In the genomic region with DNA sequence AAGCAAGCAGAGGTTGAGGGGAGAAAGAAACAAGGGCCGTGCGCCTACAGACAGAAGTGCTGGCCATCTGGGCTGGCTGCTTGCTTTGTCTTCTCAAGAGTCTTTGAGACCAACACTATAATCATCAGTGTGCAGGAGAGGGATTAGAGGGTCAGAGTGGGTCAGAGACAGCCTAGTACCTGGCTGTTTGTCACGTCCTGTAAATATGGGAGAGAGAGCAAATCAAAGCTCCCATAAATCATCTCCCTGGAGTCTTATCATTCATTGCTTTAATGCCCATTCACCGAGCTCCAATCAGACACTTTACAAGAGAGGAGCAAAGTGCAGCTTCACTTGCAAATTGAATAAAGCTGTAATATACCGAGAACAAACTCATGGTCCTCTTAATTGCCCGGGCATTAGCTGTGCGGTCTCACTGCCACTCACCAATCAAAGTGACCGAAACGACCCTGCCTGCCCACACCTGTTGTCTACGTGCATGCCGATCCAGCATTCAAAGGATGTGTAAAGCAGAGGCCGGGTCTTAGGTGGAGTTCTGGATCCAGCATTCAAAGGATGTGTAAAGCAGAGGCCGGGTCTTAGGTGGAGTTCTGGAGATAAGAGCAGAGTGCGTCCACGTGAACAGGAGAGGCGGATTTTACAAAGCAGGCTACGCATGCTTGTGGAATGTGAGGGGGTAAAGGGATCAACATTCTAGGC, we compare ENCODE assay signal across 19 mouse cellular contexts. TPM values are rescaled to one million over a fixed set of nuclear protein-coding genes. Genes with fewer than 3 reads are reported as not detected.
DNase-seq lines count a peak whose midpoint lies in the region; ATAC-seq and TF ChIP-seq lines count a peak whose summit lies in the region.
"Had no signal": no experiment of that assay in that cellular context is flagged by ENCODE, and none has a peak within 500 bp of the region (broad histone marks: within the 10 kb centered on the region; RNA-seq: fewer than 3 reads in every experiment).

No protein-coding gene starts in this region.

- no peak for ATAC-seq in heart, embryonic 11.5 days (replicated peaks; ENCODE audit: insufficient number of reproducible peaks, low FRiP score, low TSS enrichment)
- ATAC-seq in lung, embryonic 14.5 days (ENCODE audit: insufficient read depth), result peak; percentile 38; the same call in 1 of the 2 replicates
- no peak for ATAC-seq in limb, embryonic 13.5 days (ENCODE audit: low FRiP score, low read depth)
- ATAC-seq: forebrain, embryonic 14.5 days; liver, embryonic 12.5 days had no signal

- no peak overlapping the region for H3K4me3 ChIP-seq in heart, embryonic 11.5 days (ENCODE audit: low read depth, low read length)
- H3K4me3 ChIP-seq in lung, embryonic 14.5 days (ENCODE audit: low read depth, low read length), result no peak overlapping the region
- no peak overlapping the region for H3K4me3 ChIP-seq in limb, embryonic 13.5 days
- H3K4me3 ChIP-seq: erythroblast, embryonic 14.5 days; liver, embryonic 12.5 days had no signal

- H3K36me3 ChIP-seq in heart, embryonic 11.5 days (ENCODE audit: control insufficient read depth, insufficient read depth, low read length), result no peaks in the 10 kb centered on the region
- no peaks in the 10 kb centered on the region for H3K36me3 ChIP-seq in lung, embryonic 14.5 days (ENCODE audit: insufficient read depth)
- H3K36me3 ChIP-seq in limb, embryonic 13.5 days, result no peaks in the 10 kb centered on the region
- H3K36me3 ChIP-seq: liver, embryonic 12.5 days had no signal

- peak overlapping the region; percentile 22; the same call in 1 of the 2 replicates for H3K4me2 ChIP-seq in heart, embryonic 11.5 days
- 0 out of 2 replicates have a peak overlapping the region, but pooled peaks have one; percentile 5 for H3K4me2 ChIP-seq in lung, embryonic 14.5 days
- peak overlapping the region; percentile 35 for H3K4me2 ChIP-seq in limb, embryonic 13.5 days (replicated peaks)
- H3K4me2 ChIP-seq: liver, embryonic 12.5 days had no signal

- peaks cover 12% of the 10 kb centered on the region for H3K4me1 ChIP-seq in heart, embryonic 11.5 days (ENCODE audit: control insufficient read depth, insufficient read depth, low read length)
- no peaks in the 10 kb centered on the region for H3K4me1 ChIP-seq in lung, embryonic 14.5 days (ENCODE audit: insufficient read depth)
- H3K4me1 ChIP-seq in limb, embryonic 13.5 days, result peaks cover 15% of the 10 kb centered on the region

- H3K9me3 ChIP-seq in heart, embryonic 11.5 days (replicated peaks; ENCODE audit: control insufficient read depth, low read length), result no peaks in the 10 kb centered on the region
- H3K9me3 ChIP-seq in lung, embryonic 14.5 days (ENCODE audit: low read depth, low read length), result no peaks in the 10 kb centered on the region
- no peaks in the 10 kb centered on the region for H3K9me3 ChIP-seq in limb, embryonic 13.5 days
- H3K9me3 ChIP-seq: liver, embryonic 12.5 days had no signal

- WGBS in heart, embryonic 11.5 days (ENCODE audit: insufficient replicate concordance), result 56% methylated on average over 17 of the region's 17 CpGs
- 46% methylated on average over 17 of the region's 17 CpGs for WGBS in lung, embryonic 14.5 days
- 26% methylated on average over 17 of the region's 17 CpGs for WGBS in limb, embryonic 13.5 days

- no peak for DNase-seq in heart, postnatal 4 days
- peak; percentile 52 for DNase-seq in lung, embryonic 14.5 days
- DNase-seq in lung, adult 18-20 months, result no peak
- DNase-seq in urinary bladder, postnatal 36 days (ENCODE audit: low spot score in 2 of 2), result no peak
- DNase-seq in kidney, adult 11 months, result no peak
- DNase-seq: adrenal gland, postnatal 14 days; cerebellum, adult 11-12 months; cerebellum, postnatal 25 days; gastrocnemius, postnatal 36 days; kidney, adult 18-20 months; kidney, postnatal 14 days; lung, postnatal 14 days; thymus, postnatal 25 days had no signal

- no peak overlapping the region for H3K27ac ChIP-seq in heart, embryonic 11.5 days (ENCODE audit: low read depth, low read length)
- H3K27ac ChIP-seq in lung, embryonic 14.5 days (ENCODE audit: low read depth), result no peak overlapping the region
- no peak overlapping the region for H3K27ac ChIP-seq in limb, embryonic 13.5 days
- H3K27ac ChIP-seq: liver, embryonic 12.5 days had no signal

- no peaks in the 10 kb centered on the region for H3K27me3 ChIP-seq in heart, embryonic 11.5 days (ENCODE audit: control insufficient read depth, insufficient read depth, low read length)
- H3K27me3 ChIP-seq in lung, embryonic 14.5 days (ENCODE audit: insufficient read depth, low read length), result no peaks in the 10 kb centered on the region
- no peaks in the 10 kb centered on the region for H3K27me3 ChIP-seq in limb, embryonic 13.5 days
- H3K27me3 ChIP-seq: CH12.LX; liver, embryonic 12.5 days had no signal

- TF ChIP-seq CTCF in lung, embryonic 14.5 days (IDR thresholded peaks at IDR 0.05; ENCODE audit: low read depth), result no peak

- no peak overlapping the region for H3K9ac ChIP-seq in heart, embryonic 11.5 days (ENCODE audit: low read depth, low read length)
- no peak overlapping the region for H3K9ac ChIP-seq in lung, embryonic 14.5 days
- H3K9ac ChIP-seq in limb, embryonic 13.5 days, result no peak overlapping the region
- H3K9ac ChIP-seq: liver, embryonic 12.5 days had no signal

RNA-seq across cellular contexts. Expression of a gene that starts 15.0 kb away (rescaled TPM):
- polyA plus RNA-seq in heart, embryonic 11.5 days (2014; fragmentation: Nextera tagmentation; extraction: Ambion mirVana), result 75.5 and 81.9 TPM in 2 replicates
- 10 to 100 TPM; 88.2 to 90.4 TPM for total RNA-seq in heart, postnatal 4 days (2021)
- polyA plus RNA-seq in lung, embryonic 14.5 days (2014; fragmentation: Nextera tagmentation; extraction: Ambion mirVana), result 70.6 and 71.6 TPM in 2 replicates
- 94.5 and 95.9 TPM in 2 replicates for polyA plus RNA-seq in limb, embryonic 13.5 days (2015; fragmentation: Nextera tagmentation; extraction: Ambion mirVana)

RNA-seq across cellular contexts. Expression of a gene that starts 41.8 kb away (rescaled TPM):
- polyA plus RNA-seq in heart, embryonic 11.5 days (2014; fragmentation: Nextera tagmentation; extraction: Ambion mirVana), result 139 and 157 TPM in 2 replicates
- total RNA-seq in heart, postnatal 4 days (2021), result 100 to 1,000 TPM; 359 to 377 TPM
- 174 and 182 TPM in 2 replicates for polyA plus RNA-seq in lung, embryonic 14.5 days (2014; fragmentation: Nextera tagmentation; extraction: Ambion mirVana)
- polyA plus RNA-seq in limb, embryonic 13.5 days (2015; fragmentation: Nextera tagmentation; extraction: Ambion mirVana), result 157 and 165 TPM in 2 replicates
